9 mouse cellular contexts compared by ENCODE assay signal in the genomic region with DNA sequence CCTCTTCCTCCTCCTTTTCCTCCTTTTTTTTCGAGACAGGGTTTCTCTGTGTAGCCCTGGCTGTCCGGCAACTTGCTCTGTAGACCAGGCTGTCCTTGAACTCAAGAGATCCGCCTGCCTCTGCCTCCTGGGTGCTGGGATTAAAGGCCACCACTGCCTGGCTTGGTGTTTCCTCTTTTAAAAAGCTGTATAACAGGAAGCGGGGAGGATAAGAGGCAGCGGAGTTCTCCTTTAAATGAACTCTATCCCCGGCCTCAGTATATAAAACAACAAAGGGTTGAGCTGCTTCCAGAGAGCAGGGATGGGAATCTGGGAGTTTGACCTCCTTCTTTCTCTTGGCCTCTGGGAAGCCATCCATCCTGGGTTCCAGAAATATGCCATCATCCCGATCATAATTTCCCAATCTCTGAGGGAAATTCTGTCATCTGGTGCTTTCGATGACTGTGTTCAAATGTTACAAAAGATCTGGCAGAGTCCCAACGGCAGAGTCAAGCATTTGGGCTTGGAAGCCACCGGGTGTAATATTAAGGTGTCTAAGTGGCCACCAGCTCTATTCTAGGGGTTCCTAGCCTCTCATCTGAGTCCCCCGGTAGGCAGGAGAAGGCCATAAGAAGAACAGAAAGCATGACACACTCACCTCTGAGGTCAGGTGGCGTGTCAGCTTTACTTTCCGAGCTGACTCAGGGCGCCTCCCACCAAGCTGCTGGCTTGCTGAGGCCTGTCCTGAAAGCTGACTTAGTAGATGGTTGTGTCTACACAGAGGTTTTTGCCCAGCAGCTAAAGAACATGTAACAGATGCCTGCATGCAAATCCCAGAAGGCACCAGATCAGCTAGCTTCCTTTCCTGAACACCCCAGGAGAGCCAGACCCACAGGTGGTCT. TPM values are rescaled to one million over a fixed set of nuclear protein-coding genes. Genes with fewer than 3 reads are reported as not detected.
DNase-seq lines count a peak whose midpoint lies in the region; ATAC-seq lines count a peak whose summit lies in the region.
"Had no signal": no experiment of that assay in that cellular context is flagged by ENCODE, and none has a peak within 500 bp of the region (broad histone marks: within the 10 kb centered on the region; RNA-seq: fewer than 3 reads in every experiment).

No protein-coding gene starts in this region.

- H3K9ac ChIP-seq in limb, embryonic 13.5 days, result no peak overlapping the region

- peak overlapping the region; percentile 88 for H3K27ac ChIP-seq in heart, embryonic 10.5 days
- H3K27ac ChIP-seq in brown adipose tissue, adult 24 weeks (replicated peaks; ENCODE audit: low read depth, low read length), result 0 out of 2 replicates have a peak overlapping the region, but pooled peaks have one; percentile 44
- 0 out of 2 replicates have a peak overlapping the region, but pooled peaks have one; percentile 69 for H3K27ac ChIP-seq in limb, embryonic 13.5 days

- DNase-seq in heart, embryonic 10.5 days (ENCODE audit: low spot score), result no peak
- no peak for DNase-seq in heart, postnatal 4 days
- peak; percentile 45 for DNase-seq in A20 (ENCODE audit: low read depth, low spot score)
- no peak for DNase-seq in testis, postnatal 10 days (ENCODE audit: low spot score)
- DNase-seq in frontal cortex, postnatal 14 days (ENCODE audit: low spot score in 2 of 2), result no peak
- no peak for DNase-seq in right cerebral cortex, postnatal 10 days (ENCODE audit: low spot score in 2 of 2)

- WGBS in heart, embryonic 10.5 days, result 78% methylated on average over 14 of the region's 14 CpGs
- WGBS in limb, embryonic 13.5 days, result 85% methylated on average over 14 of the region's 14 CpGs

- peaks cover 81% of the 10 kb centered on the region for H3K4me1 ChIP-seq in heart, embryonic 10.5 days
- H3K4me1 ChIP-seq in brown adipose tissue, adult 24 weeks (ENCODE audit: control insufficient read depth, insufficient read depth, insufficient read length, low read length), result peaks cover 21% of the 10 kb centered on the region
- H3K4me1 ChIP-seq in limb, embryonic 13.5 days, result peaks cover 57% of the 10 kb centered on the region

- ATAC-seq in limb, embryonic 13.5 days (ENCODE audit: low FRiP score, low read depth), result no peak

- H3K4me3 ChIP-seq in heart, embryonic 10.5 days, result no peak overlapping the region
- H3K4me3 ChIP-seq in brown adipose tissue, adult 24 weeks (ENCODE audit: insufficient read depth, low read depth, low read length), result no peak overlapping the region
- no peak overlapping the region for H3K4me3 ChIP-seq in limb, embryonic 13.5 days

- H3K9me3 ChIP-seq in heart, embryonic 10.5 days, result no peaks in the 10 kb centered on the region
- H3K9me3 ChIP-seq in limb, embryonic 13.5 days, result no peaks in the 10 kb centered on the region
- H3K9me3 ChIP-seq: G1E had no signal

- H3K36me3 ChIP-seq in heart, embryonic 10.5 days, result no peaks in the 10 kb centered on the region
- H3K36me3 ChIP-seq in limb, embryonic 13.5 days, result no peaks in the 10 kb centered on the region
- H3K36me3 ChIP-seq: G1E had no signal

- H3K4me2 ChIP-seq in limb, embryonic 13.5 days (replicated peaks), result no peak overlapping the region

- H3K27me3 ChIP-seq in heart, embryonic 10.5 days (ENCODE audit: insufficient read depth, poor library complexity, severe bottlenecking), result no peaks in the 10 kb centered on the region
- no peaks in the 10 kb centered on the region for H3K27me3 ChIP-seq in limb, embryonic 13.5 days

RNA-seq across cellular contexts. Expression of gene Srp9, which starts 36.5 kb away (rescaled TPM):
- 121 and 128 TPM in 2 replicates for polyA plus RNA-seq in heart, embryonic 10.5 days (2016; fragmentation: Nextera tagmentation; extraction: Ambion mirVana)
- 10 to 100 TPM; 48.7 to 50.8 TPM for total RNA-seq in heart, postnatal 4 days (2021)
- 85.3 and 87.3 TPM in 2 replicates for polyA plus RNA-seq in brown adipose tissue, adult 24 weeks (2012; ENCODE audit: insufficient read depth, insufficient read length, missing spikeins)
- polyA plus RNA-seq in limb, embryonic 13.5 days (2015; fragmentation: Nextera tagmentation; extraction: Ambion mirVana), result 165 and 173 TPM in 2 replicates
